Mouse (Mus musculus): ENCODE results near the gene Olfr1215.
"Not testable (repeated sequence)": the region's sequence is repeated elsewhere in the genome, so short reads cannot be mapped to it uniquely, and the experiment has no call there.

The Olfr1215 gene

DNA sequence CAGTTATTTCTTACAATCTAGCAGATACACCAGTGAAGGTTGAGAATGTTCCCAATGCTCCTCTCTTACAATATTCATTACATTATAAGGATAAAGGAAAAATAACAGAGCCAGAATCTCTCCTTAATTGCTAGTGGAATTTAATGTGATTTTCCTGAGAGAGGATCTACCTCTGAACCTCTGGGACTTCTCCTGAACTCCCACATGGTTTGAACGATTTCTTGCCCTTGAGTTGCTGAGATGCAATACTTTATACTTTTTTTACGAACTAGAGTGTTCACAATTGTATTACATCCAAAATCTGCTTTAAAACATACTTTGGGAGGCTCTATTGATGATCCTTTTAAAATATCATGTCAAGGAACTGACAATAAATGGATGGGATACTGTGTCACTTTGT is at the start of gene Olfr1215:
Gene Olfr1215 (minus strand): TSS at position 101 of the 400 bp plus-strand sequence.
- DNase-seq (ENCODE audit: low spot score) = no peak

- DNase-seq (ENCODE audit: low spot score) = no peak
Measured at GRCm38 (mm10) chr2:89031965-89032364, 25.2 kb upstream of the Olfr1215 start, which contains the start of gene Olfr1217. Gene Olfr1217, minus strand, starts transcription at chr2:89032065.

DNA sequence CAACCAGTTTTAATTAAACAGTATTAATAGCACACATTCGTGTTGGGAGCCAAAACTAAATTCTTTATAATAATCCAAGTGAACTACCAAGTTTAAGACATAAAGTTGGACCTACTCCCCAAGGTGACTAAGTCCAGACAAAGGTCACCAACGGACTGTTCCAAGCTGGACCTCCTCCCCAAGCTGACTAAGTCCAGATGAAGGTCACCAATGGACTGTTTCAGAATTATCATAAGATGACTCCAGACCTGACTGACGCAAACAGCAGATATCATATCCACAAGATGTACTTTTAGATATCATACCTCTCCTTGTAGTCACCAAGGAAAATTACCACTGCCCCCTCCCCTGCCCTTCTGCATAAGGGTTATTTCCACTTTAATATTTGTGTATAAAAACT is 14.7 kb upstream of the Olfr1215 start:
- DNase-seq (ENCODE audit: low spot score) = not testable (repeated sequence)

GRCm38 (mm10) chr2:89018240-89018639 is 11.5 kb upstream of the Olfr1215 start, which contains the start of gene Olfr1216:
Gene Olfr1216, minus strand, starts transcription at chr2:89018340.
- no peak for DNase-seq (ENCODE audit: low spot score)

- no peak for DNase-seq (ENCODE audit: low spot score)
Measured at GRCm38 (mm10) chr2:88992553-88992952, 14.2 kb downstream of the Olfr1215 start, which contains the start of gene Olfr1214. Gene Olfr1214, minus strand, starts transcription at chr2:88992653.

GRCm38 (mm10) chr2:88980181-88980580 is 26.6 kb downstream of the Olfr1215 start, which contains the start of gene Gm13762:
Gene Gm13762, minus strand, starts transcription at chr2:88980281.
- no peak for DNase-seq (ENCODE audit: low spot score)

DNA sequence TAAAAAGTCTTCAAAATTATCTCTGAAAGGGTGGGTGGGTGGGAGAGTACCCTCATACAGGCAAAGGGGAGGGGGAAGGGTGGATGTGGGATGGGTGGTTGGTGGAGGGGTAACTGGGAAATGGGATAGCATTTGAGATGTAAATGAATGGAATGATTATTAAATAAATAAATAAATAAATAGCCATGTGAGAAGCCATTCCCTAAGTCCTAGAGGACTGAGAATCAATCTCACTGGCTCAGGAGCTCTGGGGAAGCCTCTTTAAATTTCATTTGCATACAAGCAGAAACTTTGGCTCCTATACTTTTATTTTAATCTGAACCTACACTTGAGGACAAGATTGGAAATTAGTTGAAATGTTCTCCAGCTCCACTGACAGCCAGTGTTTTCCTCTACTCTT is 53.1 kb downstream of the Olfr1215 start, which contains the start of gene Olfr1212:
Gene Olfr1212 (plus strand): TSS at position 301 of the 400 bp plus-strand sequence.
- no peak for DNase-seq (ENCODE audit: low spot score)

Data from left cerebral cortex, adult 11 months (tissue).